Mouse (Mus musculus) G1E (cell line): ENCODE data around the gene Tns4. TPM values are rescaled to one million over a fixed set of nuclear protein-coding genes. Genes with fewer than 3 reads are reported as not detected.

ENCODE experiments used
- ATAC-seq: 2 replicates; pipeline ENCODE4 v1.8.0; 2016; ENCODE audit warnings: mild to moderate bottlenecking; ENCODE audit not compliant: insufficient number of reproducible peaks, poor library complexity, low FRiP score, severe bottlenecking; ENCODE audit errors: extremely low read depth
- DNase-seq: peaks from one replicate; pipeline ENCODE4 v3.0.0; 2012; ENCODE audit warnings: low spot score
- H3K27me3 ChIP-seq: 2 replicates; pipeline ENCODE4 v1.6.1; 2012; ENCODE audit warnings: mild to moderate bottlenecking, low read length, inconsistent platforms; ENCODE audit not compliant: insufficient read depth
- H3K36me3 ChIP-seq: replicated peaks from 2 replicates; pipeline ENCODE3; 2012; ENCODE audit warnings: mild to moderate bottlenecking, inconsistent platforms
- H3K4me1 ChIP-seq: 2 replicates; pipeline ENCODE4 v1.6.1; 2012; ENCODE audit warnings: low read depth, low read length, inconsistent platforms, mixed read lengths; ENCODE audit not compliant: insufficient read depth
- H3K4me3 ChIP-seq: 2 replicates; pipeline ENCODE4 v1.5.1; 2012; ENCODE audit warnings: low read depth, mild to moderate bottlenecking, inconsistent platforms, low read length, moderate library complexity, mixed read lengths
- H3K9me3 ChIP-seq: replicated peaks from 2 replicates; pipeline ENCODE4 v1.6.1; 2012; ENCODE audit warnings: inconsistent platforms
- CTCF ChIP-seq: IDR thresholded peaks from 2 replicates; pipeline ENCODE4 v1.5.1; 2012; ENCODE audit warnings: low read depth, low read length, inconsistent platforms, mixed read lengths
- GATA1 ChIP-seq: IDR thresholded peaks from 2 replicates; pipeline ENCODE4 v1.6.1; 2012; ENCODE audit warnings: borderline replicate concordance, low read length, inconsistent platforms, mixed read lengths
- GATA2 ChIP-seq: IDR thresholded peaks from 2 replicates; pipeline ENCODE4 v1.6.1; 2012; ENCODE audit warnings: low read depth, low read length, inconsistent platforms, borderline replicate concordance
- POLR2AphosphoS5 ChIP-seq: IDR thresholded peaks from 2 replicates; pipeline ENCODE4 v1.6.1; 2012; ENCODE audit warnings: low read depth, low read length, inconsistent platforms; ENCODE audit not compliant: insufficient replicate concordance
- TAL1 ChIP-seq: conservative IDR thresholded peaks from 2 replicates; pipeline ENCODE4 v1.6.1; 2012; ENCODE audit warnings: low read depth, low read length, inconsistent platforms, mixed read lengths
- polyA plus RNA-seq: library from polyadenylated mRNA; stranded (reverse); fragments of >175 nt; gene quantifications from 2 replicates; pipeline ENCODE4 v1.2.3, GENCODE M21; 2012
- total RNA-seq, 2 experiments: library from RNA; stranded (forward) in 1 of 2; stranded (reverse) in 1 of 2; fragments of 200-1000 nt in 1 of 2; fragments of >200 nt in 1 of 2; fragmentation: Nextera tagmentation in 1 of 2; gene quantifications; 2 replicates each; pipeline ENCODE4 v1.2.3; 2014 to 2017

The Tns4 gene
- total and polyA plus RNA-seq, 3 experiments = 0.22 to 1.4 TPM; not detected in 1

- peaks cover 14% of the 10 kb centered on the region for H3K27me3 ChIP-seq
- no peak overlapping the region for H3K4me3 ChIP-seq
- ATAC-seq = no peak
- no peak for TF ChIP-seq CTCF
- TF ChIP-seq TAL1 = no peak
- TF ChIP-seq GATA1 = no peak
- no peak for TF ChIP-seq POLR2AphosphoS5
- no peak for TF ChIP-seq GATA2
- peaks cover 56% of the 10 kb centered on the region for H3K4me1 ChIP-seq
- no peaks in the 10 kb centered on the region for H3K36me3 ChIP-seq
- no peak for DNase-seq
- peaks cover 7% of the 10 kb centered on the region; the same call in 1 of the 2 replicates for H3K9me3 ChIP-seq
These were observed 7.3 kb upstream of the Tns4 start for GRCm38 (mm10) chr11:99096417-99096816.

- DNase-seq = no peak
- Histone ChIP-seq H3K27me3 (peaks cover 14% of the 10 kb centered on the region), H3K4me3 (no peak overlapping the region), H3K36me3 (no peaks in the 10 kb centered on the region), H3K4me1 (peaks cover 54% of the 10 kb centered on the region), H3K9me3 (peaks cover 7% of the 10 kb centered on the region; the same call in 1 of the 2 replicates)
- TF ChIP-seq POLR2AphosphoS5 (no peak), TAL1 (no peak), GATA1 (no peak), CTCF (no peak)
- no peak for ATAC-seq
These were observed 6.7 kb upstream of the Tns4 start for GRCm38 (mm10) chr11:99095759-99096158.

GRCm38 (mm10) chr11:99094911-99095676 lies 6.0 kb upstream of the Tns4 start:
- Histone ChIP-seq H3K4me3 (no peak overlapping the region), H3K9me3 (peaks cover 7% of the 10 kb centered on the region; the same call in 1 of the 2 replicates), H3K27me3 (peaks cover 13% of the 10 kb centered on the region), H3K36me3 (no peaks in the 10 kb centered on the region), H3K4me1 (peaks cover 51% of the 10 kb centered on the region)
- TF ChIP-seq TAL1 (no peak), POLR2AphosphoS5 (no peak), CTCF (no peak), GATA2 (no peak), GATA1 (no peak)
- DNase-seq = no peak
- no peak for ATAC-seq

DNA sequence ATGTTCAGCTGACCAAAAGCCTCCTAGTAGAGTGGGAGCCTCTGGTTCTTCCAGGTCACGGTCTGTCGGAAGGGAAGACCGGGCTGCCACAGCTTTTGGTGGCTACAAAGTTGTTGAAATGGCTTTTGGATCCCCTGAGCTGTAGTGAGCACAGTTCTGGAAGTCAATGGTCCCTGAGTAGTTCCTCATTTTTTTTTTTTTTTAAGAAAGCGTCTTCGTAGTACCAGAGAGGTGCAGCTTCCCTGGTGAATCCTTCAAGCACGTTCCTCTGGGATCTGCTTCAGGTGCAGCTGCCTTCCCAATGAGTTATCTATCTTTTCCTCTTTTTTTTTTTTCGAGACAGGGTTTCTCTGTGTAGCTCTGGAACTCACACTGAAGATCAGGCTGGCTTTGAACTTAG lies 4.6 kb upstream of the Tns4 start:
- DNase-seq (no peak), ATAC-seq (no peak)
- Histone ChIP-seq H3K4me1 (peaks cover 51% of the 10 kb centered on the region), H3K27me3 (peaks cover 18% of the 10 kb centered on the region), H3K4me3 (no peak overlapping the region), H3K9me3 (peaks cover 7% of the 10 kb centered on the region; the same call in 1 of the 2 replicates), H3K36me3 (no peaks in the 10 kb centered on the region)
- TF ChIP-seq POLR2AphosphoS5 (no peak), CTCF (no peak), GATA1 (no peak), TAL1 (no peak), GATA2 (no peak)

- TF ChIP-seq CTCF (no peak), GATA2 (no peak)
- H3K9me3 ChIP-seq = peaks cover 7% of the 10 kb centered on the region; the same call in 1 of the 2 replicates
- H3K36me3 ChIP-seq = no peaks in the 10 kb centered on the region
- H3K27me3 ChIP-seq = peaks cover 26% of the 10 kb centered on the region
- peaks cover 66% of the 10 kb centered on the region for H3K4me1 ChIP-seq
- no peak overlapping the region; the same call in 1 of the 2 replicates for H3K4me3 ChIP-seq
- DNase-seq (no peak), ATAC-seq (no peak; the same call in 1 of the 2 replicates)
These were observed 2.6 kb upstream of the Tns4 start for GRCm38 (mm10) chr11:99091666-99092065.

DNA sequence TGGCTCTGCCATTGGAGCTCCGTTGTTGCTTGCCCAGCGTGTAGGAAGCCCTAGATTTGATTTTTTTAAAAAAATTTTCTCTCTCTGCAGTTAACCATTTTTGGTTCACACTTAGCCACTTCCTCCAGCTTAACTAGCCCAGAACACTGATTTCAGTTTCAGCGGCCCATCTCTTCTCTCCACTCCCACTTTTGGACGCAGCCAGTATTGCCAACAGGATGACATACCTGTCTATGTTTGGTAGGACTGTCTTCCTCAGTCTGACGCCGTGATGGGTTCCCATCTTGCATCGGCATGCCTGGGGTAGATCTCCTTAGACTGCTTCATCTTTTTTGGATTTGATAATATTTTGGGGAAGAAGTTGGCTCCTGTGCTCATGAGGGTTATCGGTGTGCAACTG lies 1.3 kb upstream of the Tns4 start:
- ATAC-seq = no peak

DNA sequence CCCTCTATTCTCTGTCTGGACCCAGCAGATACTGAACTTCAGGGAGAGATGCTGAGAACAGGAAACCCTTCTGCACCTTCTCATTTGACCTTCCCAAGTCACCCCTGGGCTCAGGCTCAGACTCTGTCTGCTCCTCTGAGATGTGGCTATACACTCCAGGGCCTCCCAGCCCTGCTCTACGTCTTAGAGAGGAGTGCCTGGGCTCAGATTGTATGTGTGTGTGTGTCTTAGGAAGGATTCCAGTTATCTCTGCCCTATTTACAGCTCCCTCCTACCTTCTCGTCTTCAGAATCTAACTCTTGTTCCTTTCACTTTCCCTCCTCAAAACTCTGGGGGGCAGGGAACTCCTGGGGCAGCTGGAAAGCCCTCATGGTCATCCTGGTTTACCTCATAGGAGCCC lies 620 bp downstream of the Tns4 start:
- no peak overlapping the region for H3K4me3 ChIP-seq
- H3K9me3 ChIP-seq = no peaks in the 10 kb centered on the region
- peaks cover 49% of the 10 kb centered on the region for H3K4me1 ChIP-seq
- DNase-seq = no peak
- H3K27me3 ChIP-seq = peaks cover 39% of the 10 kb centered on the region
- H3K36me3 ChIP-seq = no peaks in the 10 kb centered on the region
- TF ChIP-seq TAL1 = no peak
- no peak for TF ChIP-seq GATA1
- TF ChIP-seq POLR2AphosphoS5 = no peak
- no peak for TF ChIP-seq GATA2
- ATAC-seq = no peak

More for the DNA sequence above, 1.3 kb upstream of the Tns4 start:
- Histone ChIP-seq H3K4me1 (peaks cover 59% of the 10 kb centered on the region), H3K36me3 (no peaks in the 10 kb centered on the region), H3K4me3 (no peak overlapping the region), H3K27me3 (peaks cover 36% of the 10 kb centered on the region), H3K9me3 (peaks cover 7% of the 10 kb centered on the region; the same call in 1 of the 2 replicates)
- TF ChIP-seq GATA2 (no peak), POLR2AphosphoS5 (no peak), GATA1 (no peak), TAL1 (no peak)
- no peak for DNase-seq
